Mouse (Mus musculus): ENCODE measurements around the gene Zfp446.

DNA sequence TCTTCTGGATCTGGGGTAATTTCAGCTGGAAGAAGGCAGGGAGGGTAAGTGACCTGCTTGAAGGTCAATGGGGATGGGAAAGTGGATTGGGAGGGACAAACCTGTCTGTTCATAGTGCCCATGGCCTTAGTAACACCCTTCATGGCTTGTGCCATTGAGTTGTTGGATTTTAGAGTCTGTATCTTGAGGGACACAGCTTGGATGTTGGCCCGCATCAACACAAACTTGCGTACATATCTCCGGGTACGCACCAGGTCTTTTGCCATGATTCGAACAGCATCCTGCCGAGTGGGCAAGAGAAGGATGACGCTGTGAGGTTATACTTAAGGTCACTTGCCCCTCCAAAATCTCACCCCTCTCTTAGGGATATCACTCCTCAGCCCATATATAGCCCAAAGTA is 54.9 kb downstream of the Zfp446 start:
- TF ChIP-seq POLR2A (IDR thresholded peaks at IDR 0.05; ENCODE audit: control insufficient read depth, low read depth, low read length) = no peak
- TF ChIP-seq CTCF (IDR thresholded peaks at IDR 0.05; ENCODE audit: control insufficient read depth, insufficient read depth, insufficient replicate concordance, low read depth, low read length) = no peak
